Comparison of ENCODE assay signal across 24 mouse cellular contexts in the genomic region with DNA sequence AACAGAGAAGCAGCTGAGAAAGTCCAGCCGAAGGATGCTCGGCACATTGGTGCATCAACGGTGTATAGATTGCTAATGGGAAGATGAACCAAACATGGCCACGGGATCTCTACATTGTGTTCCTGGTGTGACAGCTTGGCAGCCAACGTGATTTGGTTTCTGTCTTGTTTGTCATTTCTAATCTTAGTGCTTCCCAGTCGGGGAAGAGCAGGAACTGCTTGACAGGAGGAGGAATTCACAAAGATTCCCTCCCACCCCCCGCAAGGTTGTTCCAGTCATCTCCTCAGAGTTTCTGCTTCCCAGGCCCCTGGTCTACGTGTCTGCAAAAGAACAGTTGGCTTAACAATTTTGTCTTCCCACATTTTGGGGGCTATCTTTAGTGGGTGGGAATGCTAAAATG.
DNase-seq lines count a peak whose midpoint lies in the region; ATAC-seq and TF ChIP-seq lines count a peak whose summit lies in the region.
"Had no signal": no experiment of that assay in that cellular context is flagged by ENCODE, and none has a peak within 500 bp of the region (broad histone marks: within the 10 kb centered on the region; RNA-seq: fewer than 3 reads in every experiment).

No protein-coding gene starts in this region.

- no peaks in the 10 kb centered on the region for H3K36me3 ChIP-seq in forebrain, postnatal 0 days (ENCODE audit: insufficient read depth)
- H3K36me3 ChIP-seq in forebrain, embryonic 13.5 days (ENCODE audit: poor library complexity, severe bottlenecking), result no peaks in the 10 kb centered on the region
- H3K36me3 ChIP-seq: forebrain, embryonic 10.5 days; heart, embryonic 12.5 days; heart, embryonic 15.5 days had no signal

- H3K9me3 ChIP-seq in forebrain, postnatal 0 days (ENCODE audit: low read length), result no peaks in the 10 kb centered on the region
- H3K9me3 ChIP-seq in forebrain, embryonic 13.5 days (replicated peaks), result no peaks in the 10 kb centered on the region
- H3K9me3 ChIP-seq: forebrain, embryonic 10.5 days; heart, embryonic 12.5 days; heart, embryonic 15.5 days had no signal

- DNase-seq in forebrain, postnatal 0 days, result peak; percentile 39
- DNase-seq in layer of hippocampus, adult 11-12 months (ENCODE audit: low spot score), result peak; percentile 30
- DNase-seq in layer of hippocampus, adult 9-10 months (ENCODE audit: low spot score), result no peak
- DNase-seq in left cerebral cortex, postnatal 14 days (ENCODE audit: low spot score in 2 of 2), result peak; percentile 36 to 40
- DNase-seq in left cerebral cortex, postnatal 4 days, result no peak
- DNase-seq in brain, adult 2 months (ENCODE audit: low read depth, low spot score), result peak; percentile 68
- DNase-seq: adrenal gland, adult 8-10 months; adrenal gland, postnatal 25 days; cerebellum, adult 18-20 months; cerebellum, adult 9-10 months; cerebellum, postnatal 14 days; gastrocnemius, adult 2 months; gastrocnemius, postnatal 14 days; heart, adult 18-20 months; heart, postnatal 14 days; heart, postnatal 4 days had no signal

- H3K27me3 ChIP-seq in forebrain, postnatal 0 days (ENCODE audit: insufficient read depth, low read length), result no peaks in the 10 kb centered on the region
- no peaks in the 10 kb centered on the region for H3K27me3 ChIP-seq in forebrain, embryonic 13.5 days
- H3K27me3 ChIP-seq: heart, embryonic 12.5 days; heart, embryonic 15.5 days had no signal

- H3K4me3 ChIP-seq in forebrain, postnatal 0 days (ENCODE audit: low read depth, low read length), result no peak overlapping the region
- H3K4me3 ChIP-seq in forebrain, embryonic 13.5 days, result no peak overlapping the region
- H3K4me3 ChIP-seq: forebrain, embryonic 10.5 days; gastrocnemius, adult 2 months; heart, embryonic 12.5 days; heart, embryonic 15.5 days had no signal

- no peak overlapping the region for H3K4me2 ChIP-seq in forebrain, postnatal 0 days (ENCODE audit: low read depth)
- H3K4me2 ChIP-seq in forebrain, embryonic 13.5 days, result no peak overlapping the region
- H3K4me2 ChIP-seq: heart, embryonic 12.5 days; heart, embryonic 15.5 days; hindbrain, embryonic 14.5 days had no signal

- no peak for TF ChIP-seq CTCF in forebrain, postnatal 0 days (IDR thresholded peaks at IDR 0.05; ENCODE audit: low read depth)

- ATAC-seq in forebrain, postnatal 0 days, result peak; percentile 42; the same call in 1 of the 2 replicates
- no peak for ATAC-seq in forebrain, embryonic 13.5 days
- ATAC-seq: activated CD4-positive, CD25-positive, alpha-beta regulatory T cell, adult 4 months; forebrain, embryonic 14.5 days; hindbrain, postnatal 0 days had no signal

- H3K9ac ChIP-seq in forebrain, postnatal 0 days, result no peak overlapping the region
- no peak overlapping the region for H3K9ac ChIP-seq in forebrain, embryonic 13.5 days
- H3K9ac ChIP-seq: heart, embryonic 12.5 days; heart, embryonic 15.5 days; hindbrain, embryonic 14.5 days had no signal

- 71% methylated on average over 8 of the region's 8 CpGs for WGBS in forebrain, postnatal 0 days
- 86% methylated on average over 8 of the region's 8 CpGs for WGBS in forebrain, embryonic 13.5 days

- no peak overlapping the region; the same call in 1 of the 2 replicates for H3K27ac ChIP-seq in forebrain, postnatal 0 days (ENCODE audit: low read depth, low read length)
- no peak overlapping the region for H3K27ac ChIP-seq in forebrain, embryonic 13.5 days
- H3K27ac ChIP-seq: forebrain, embryonic 10.5 days; gastrocnemius, adult 2 months; heart, embryonic 15.5 days; hindbrain, embryonic 14.5 days; hindbrain, postnatal 0 days had no signal

- no peaks in the 10 kb centered on the region for H3K4me1 ChIP-seq in forebrain, postnatal 0 days (ENCODE audit: insufficient read depth)
- no peaks in the 10 kb centered on the region for H3K4me1 ChIP-seq in forebrain, embryonic 13.5 days
- H3K4me1 ChIP-seq: forebrain, embryonic 10.5 days; heart, embryonic 12.5 days; heart, embryonic 15.5 days had no signal

- intact Hi-C loops in left cerebral cortex, postnatal 14 days (cut with DNase I), result no loop called here
- intact Hi-C loops in left cerebral cortex, postnatal 4 days (cut with DNase I), result no loop called here

Comparison
In these comparisons a context has a peak if more than half of its experiments do, and no peak if none do; other contexts are left out.
1. DNase-seq: peak in forebrain, postnatal 0 days (single experiment), layer of hippocampus, adult 11-12 months (single experiment), left cerebral cortex, postnatal 14 days (2 of 2) and brain, adult 2 months (single experiment); none in layer of hippocampus, adult 9-10 months (single experiment) and left cerebral cortex, postnatal 4 days (single experiment).